ENCODE assay signal across 23 mouse cellular contexts in the genomic region with DNA sequence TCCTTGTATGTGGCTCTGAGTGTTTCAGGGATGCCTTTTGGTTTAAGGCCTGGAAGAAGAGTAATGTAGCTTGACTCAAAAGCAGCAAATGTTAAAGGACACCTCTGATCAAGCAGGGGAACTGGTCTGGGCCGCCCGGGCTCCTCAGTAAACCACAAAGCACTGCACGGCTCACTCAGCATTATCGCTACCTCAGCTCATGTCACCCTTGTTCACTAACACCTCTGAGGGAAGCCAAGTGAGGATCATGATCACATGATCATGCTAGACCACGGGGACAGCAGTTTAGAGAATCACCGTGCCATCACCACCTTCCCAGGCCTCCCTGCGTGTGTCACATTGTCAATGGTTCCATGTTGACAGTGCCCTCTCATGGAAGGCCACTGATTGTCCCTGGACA.
A peak's percentile ranks its signal among the peaks of the same experiment; 100 is the strongest.
DNase-seq lines count a peak whose midpoint lies in the region; ATAC-seq and TF ChIP-seq lines count a peak whose summit lies in the region.
"Had no signal": no experiment of that assay in that cellular context is flagged by ENCODE, and none has a peak within 500 bp of the region (broad histone marks: within the 10 kb centered on the region; RNA-seq: fewer than 3 reads in every experiment).

No protein-coding gene starts in this region.

- WGBS in forebrain, embryonic 10.5 days, result 94% methylated on average over 7 of the region's 7 CpGs
- 87% methylated on average over 7 of the region's 7 CpGs for WGBS in forebrain, embryonic 14.5 days
- WGBS in hindbrain, embryonic 10.5 days, result 91% methylated on average over 7 of the region's 7 CpGs
- WGBS in hindbrain, embryonic 11.5 days, result 85% methylated on average over 7 of the region's 7 CpGs
- 30% methylated on average over 7 of the region's 7 CpGs for WGBS in thymus, adult 2 months

- peak overlapping the region; percentile 4; the same call in 1 of the 2 replicates for H3K27ac ChIP-seq in forebrain, embryonic 10.5 days
- no peak overlapping the region for H3K27ac ChIP-seq in forebrain, embryonic 14.5 days (ENCODE audit: low read depth, low read length)
- peak overlapping the region; percentile 64; the same call in 1 of the 2 replicates for H3K27ac ChIP-seq in hindbrain, embryonic 10.5 days
- no peak overlapping the region for H3K27ac ChIP-seq in hindbrain, embryonic 11.5 days (ENCODE audit: low read depth, low read length)
- H3K27ac ChIP-seq in thymus, adult 2 months (ENCODE audit: control insufficient read depth, insufficient read depth, low read length), result peak overlapping the region; percentile 76
- H3K27ac ChIP-seq: gastrocnemius, adult 2 months; limb, embryonic 13.5 days; liver, embryonic 14.5 days; neural tube, embryonic 15.5 days; stomach, embryonic 15.5 days had no signal

- no peak for DNase-seq in forebrain, embryonic 10.5 days (ENCODE audit: extremely low spot score, low spot score)
- no peak for DNase-seq in forebrain, embryonic 14.5 days (ENCODE audit: low spot score)
- no peak for DNase-seq in hindbrain, embryonic 10.5 days (ENCODE audit: low spot score)
- no peak for DNase-seq in hindbrain, embryonic 11.5 days (ENCODE audit: low spot score)
- DNase-seq in thymus, adult 2 months, result no peak
- no peak for DNase-seq in thymus, postnatal 25 days
- DNase-seq in kidney, adult 8-10 months, result no peak
- DNase-seq: adrenal gland, postnatal 36 days; cerebellum, adult 11-12 months; cerebellum, postnatal 14 days; heart, postnatal 14 days; kidney, adult 9 months; kidney, postnatal 4 days; midbrain, embryonic 14.5 days; right cerebral cortex, postnatal 14 days had no signal

- TF ChIP-seq POLR2A in thymus, adult 2 months (IDR thresholded peaks at IDR 0.05; ENCODE audit: control insufficient read depth, extremely low read depth, insufficient read depth, low read length, poor library complexity), result no peak

- peaks cover 16% of the 10 kb centered on the region for H3K36me3 ChIP-seq in forebrain, embryonic 10.5 days (replicated peaks)
- H3K36me3 ChIP-seq in forebrain, embryonic 14.5 days (ENCODE audit: control insufficient read depth, insufficient read depth, low read length), result peaks cover 8% of the 10 kb centered on the region
- peaks cover 10% of the 10 kb centered on the region for H3K36me3 ChIP-seq in hindbrain, embryonic 10.5 days
- H3K36me3 ChIP-seq in hindbrain, embryonic 11.5 days (ENCODE audit: control insufficient read depth, insufficient read depth, low read length), result peaks cover 9% of the 10 kb centered on the region
- peaks cover 22% of the 10 kb centered on the region for H3K36me3 ChIP-seq in thymus, adult 2 months (ENCODE audit: control insufficient read depth, insufficient read depth, low read length)

- H3K9me3 ChIP-seq in forebrain, embryonic 10.5 days, result peaks cover 17% of the 10 kb centered on the region
- H3K9me3 ChIP-seq in forebrain, embryonic 14.5 days (replicated peaks; ENCODE audit: control insufficient read depth, low read length), result 0 out of 2 replicates have a peak, but pooled peaks cover 4% of the 10 kb centered on the region
- H3K9me3 ChIP-seq in hindbrain, embryonic 10.5 days, result peaks cover 8% of the 10 kb centered on the region
- H3K9me3 ChIP-seq in hindbrain, embryonic 11.5 days (ENCODE audit: control insufficient read depth, low read length), result 0 out of 2 replicates have a peak, but pooled peaks cover 1% of the 10 kb centered on the region
- H3K9me3 ChIP-seq: neural tube, embryonic 15.5 days; stomach, embryonic 15.5 days had no signal

- no peak overlapping the region for H3K9ac ChIP-seq in forebrain, embryonic 14.5 days (ENCODE audit: low read length)
- no peak overlapping the region for H3K9ac ChIP-seq in hindbrain, embryonic 11.5 days (ENCODE audit: low read depth, low read length)
- H3K9ac ChIP-seq: limb, embryonic 13.5 days; liver, embryonic 14.5 days; neural tube, embryonic 15.5 days; stomach, embryonic 15.5 days had no signal

- no peak overlapping the region for H3K4me2 ChIP-seq in forebrain, embryonic 14.5 days (ENCODE audit: low read length)
- no peak overlapping the region for H3K4me2 ChIP-seq in hindbrain, embryonic 11.5 days (replicated peaks; ENCODE audit: low read depth, low read length)
- H3K4me2 ChIP-seq: limb, embryonic 13.5 days; neural tube, embryonic 15.5 days; stomach, embryonic 15.5 days had no signal

- H3K4me1 ChIP-seq in forebrain, embryonic 10.5 days, result peaks cover 39% of the 10 kb centered on the region
- peaks cover 25% of the 10 kb centered on the region for H3K4me1 ChIP-seq in forebrain, embryonic 14.5 days (ENCODE audit: control insufficient read depth, insufficient read depth, low read length)
- H3K4me1 ChIP-seq in hindbrain, embryonic 10.5 days (replicated peaks), result peaks cover 38% of the 10 kb centered on the region
- no peaks in the 10 kb centered on the region for H3K4me1 ChIP-seq in hindbrain, embryonic 11.5 days (replicated peaks; ENCODE audit: control insufficient read depth, insufficient read depth, low read length)
- peaks cover 79% of the 10 kb centered on the region for H3K4me1 ChIP-seq in thymus, adult 2 months (replicated peaks; ENCODE audit: control insufficient read depth, insufficient read depth, low read length)
- H3K4me1 ChIP-seq: stomach, embryonic 15.5 days had no signal

- H3K27me3 ChIP-seq in forebrain, embryonic 10.5 days (ENCODE audit: poor library complexity, severe bottlenecking), result no peaks in the 10 kb centered on the region
- no peaks in the 10 kb centered on the region for H3K27me3 ChIP-seq in forebrain, embryonic 14.5 days (replicated peaks; ENCODE audit: control insufficient read depth, insufficient read depth, low read length)
- H3K27me3 ChIP-seq in hindbrain, embryonic 10.5 days (ENCODE audit: insufficient read depth, poor library complexity, severe bottlenecking), result peaks cover 2% of the 10 kb centered on the region; the same call in 1 of the 2 replicates
- no peaks in the 10 kb centered on the region for H3K27me3 ChIP-seq in hindbrain, embryonic 11.5 days (ENCODE audit: control insufficient read depth, insufficient read depth, low read length)
- no peaks in the 10 kb centered on the region for H3K27me3 ChIP-seq in thymus, adult 2 months (ENCODE audit: control insufficient read depth, insufficient read depth, low read length)
- H3K27me3 ChIP-seq: CH12.LX; limb, embryonic 13.5 days; stomach, embryonic 15.5 days had no signal

- no peak for ATAC-seq in forebrain, embryonic 14.5 days
- no peak for ATAC-seq in hindbrain, embryonic 11.5 days (ENCODE audit: low FRiP score)
- ATAC-seq in inflammation-experienced regulatory T-cells, adult 6 months, result peak; percentile 36
- ATAC-seq: lung, postnatal 0 days had no signal

- H3K4me3 ChIP-seq in forebrain, embryonic 10.5 days, result no peak overlapping the region
- no peak overlapping the region for H3K4me3 ChIP-seq in forebrain, embryonic 14.5 days (ENCODE audit: low read depth, low read length)
- H3K4me3 ChIP-seq in hindbrain, embryonic 10.5 days, result no peak overlapping the region
- no peak overlapping the region for H3K4me3 ChIP-seq in hindbrain, embryonic 11.5 days (ENCODE audit: low read depth, low read length)
- no peak overlapping the region for H3K4me3 ChIP-seq in thymus, adult 2 months (ENCODE audit: control insufficient read depth, insufficient read depth, low read length)
- H3K4me3 ChIP-seq: gastrocnemius, adult 2 months; limb, embryonic 13.5 days; neural tube, embryonic 15.5 days; stomach, embryonic 15.5 days had no signal

- no peak for TF ChIP-seq CTCF in thymus, adult 2 months (IDR thresholded peaks at IDR 0.05; ENCODE audit: borderline replicate concordance, control insufficient read depth, extremely low read depth, insufficient read depth, low read length, poor library complexity)

Comparison
In these comparisons a context has a peak if more than half of its experiments do, and no peak if none do; other contexts are left out.
1. H3K27ac ChIP-seq: peak in forebrain, embryonic 10.5 days (single experiment), hindbrain, embryonic 10.5 days (single experiment) and thymus, adult 2 months (single experiment); none in forebrain, embryonic 14.5 days (single experiment) and hindbrain, embryonic 11.5 days (single experiment).